Mouse (Mus musculus): ENCODE results near the gene Gm10197. TPM values are rescaled to one million over a fixed set of nuclear protein-coding genes. Genes with fewer than 3 reads are reported as not detected.

The Gm10197 gene
- total RNA-seq, 2 experiments from 2014 or later, result not detected

GRCm38 (mm10) chr19:53369469-53370043, 2.0 kb downstream of the Gm10197 start:
- Histone ChIP-seq H3K4me3 (no peak overlapping the region), H3K27ac (peak overlapping the region; percentile 37; the same call in 1 of the 2 replicates)
- intact Hi-C loops (cut with DNase I), result loop anchor here (1.0 to 5.0 kb wide), 3 partner anchors 59 to 362 kb away; partner anchors contain the start of gene Mxi1
- peak; percentile 76 to 87 for DNase-seq (ENCODE audit: extremely low spot score in 1 of 2, low spot score in 2 of 2)
- TF ChIP-seq CTCF (IDR thresholded peaks at IDR 0.05), result peak; percentile 95

- no peak for DNase-seq (ENCODE audit: extremely low spot score in 1 of 2, low spot score in 2 of 2)
- H3K27ac ChIP-seq, result peak overlapping the region; percentile 74; the same call in 1 of the 2 replicates
- peak; percentile 27; the same call in 1 of the 2 replicates for TF ChIP-seq CTCF (IDR thresholded peaks at IDR 0.05)
- intact Hi-C loops (cut with DNase I), result loop anchor here (5.0 kb wide), 1 partner anchor 360 kb away; no protein-coding TSS in a partner anchor
- no peak overlapping the region for H3K4me3 ChIP-seq
These were observed 4.7 kb downstream of the Gm10197 start for GRCm38 (mm10) chr19:53366881-53367280.

DNA sequence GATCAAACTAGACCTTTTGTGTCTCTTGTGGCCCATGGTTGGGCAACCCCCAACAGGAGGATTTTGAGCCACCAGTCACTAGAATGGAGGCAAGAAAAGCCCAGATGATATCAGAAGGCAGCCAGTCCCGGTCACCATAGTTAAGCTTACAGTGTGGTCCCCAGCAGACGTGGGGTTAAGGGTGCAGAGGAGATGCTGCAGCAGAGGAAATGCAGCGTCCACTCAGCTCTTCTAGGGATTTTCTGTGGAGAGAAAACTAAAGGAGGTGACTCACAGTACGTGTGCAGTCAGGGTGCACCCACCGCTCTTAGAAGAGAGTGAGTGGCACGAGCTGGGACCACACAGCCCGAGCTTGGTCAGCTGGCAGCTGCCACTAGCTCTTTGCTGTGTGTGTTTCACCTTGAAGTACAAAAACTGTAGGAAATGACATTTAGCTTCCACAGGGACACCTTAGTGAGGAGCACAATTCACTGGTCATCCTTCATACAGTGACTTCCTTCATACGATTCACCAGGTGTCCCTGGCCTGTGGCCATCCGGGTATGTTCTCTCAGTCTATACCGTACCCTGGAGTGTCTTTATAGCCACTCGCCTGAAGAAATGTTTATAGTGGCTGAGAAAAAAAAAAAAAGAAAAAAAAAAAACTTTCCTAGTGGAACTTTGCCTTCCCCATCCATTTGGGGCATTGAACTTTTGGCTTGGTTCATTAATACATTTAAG, 5.3 kb downstream of the Gm10197 start:
- intact Hi-C loops (cut with DNase I), result loop anchor here (5.0 kb wide), 1 partner anchor 359 kb away; no protein-coding TSS in a partner anchor
- Histone ChIP-seq H3K27ac (peak overlapping the region; percentile 74), H3K4me3 (no peak overlapping the region)
- no peak for DNase-seq (ENCODE audit: extremely low spot score in 1 of 2, low spot score in 2 of 2)
- TF ChIP-seq CTCF (IDR thresholded peaks at IDR 0.05), result no peak

- Histone ChIP-seq H3K4me3 (peak overlapping the region; percentile 2; the same call in 1 of the 2 replicates), H3K27ac (peak overlapping the region; percentile 74)
- intact Hi-C loops (cut with DNase I), result loop anchor here (1.0 to 5.0 kb wide), 4 partner anchors 12 to 358 kb away; no protein-coding TSS in a partner anchor
- no peak for TF ChIP-seq CTCF (IDR thresholded peaks at IDR 0.05)
- peak; percentile 54 to 58 for DNase-seq (ENCODE audit: extremely low spot score in 1 of 2, low spot score in 2 of 2)
These were observed 6.6 kb downstream of the Gm10197 start for GRCm38 (mm10) chr19:53364963-53365362.

- Histone ChIP-seq H3K27ac (peak overlapping the region; percentile 74), H3K4me3 (no peak overlapping the region)
- no peak for DNase-seq (ENCODE audit: extremely low spot score in 1 of 2, low spot score in 2 of 2)
- TF ChIP-seq CTCF (IDR thresholded peaks at IDR 0.05), result no peak
- intact Hi-C loops (cut with DNase I), result loop anchor here (2.0 kb wide), 2 partner anchors 36 to 222 kb away; no protein-coding TSS in a partner anchor
These were observed 7.0 kb downstream of the Gm10197 start for GRCm38 (mm10) chr19:53364551-53364950.

GRCm38 (mm10) chr19:53362967-53363366, 8.6 kb downstream of the Gm10197 start:
- intact Hi-C loops (cut with DNase I), result no loop called here
- DNase-seq (ENCODE audit: extremely low spot score in 1 of 2, low spot score in 2 of 2), result no peak
- Histone ChIP-seq H3K4me3 (no peak overlapping the region), H3K27ac (no peak overlapping the region; the same call in 1 of the 2 replicates)
- peak; percentile 48 for TF ChIP-seq CTCF (IDR thresholded peaks at IDR 0.05)

- intact Hi-C loops (cut with DNase I), result no loop called here
- no peak for DNase-seq (ENCODE audit: extremely low spot score in 1 of 2, low spot score in 2 of 2)
- no peak for TF ChIP-seq CTCF (IDR thresholded peaks at IDR 0.05)
- Histone ChIP-seq H3K4me3 (0 out of 2 replicates have a peak overlapping the region, but pooled peaks have one; percentile 3), H3K27ac (peak overlapping the region; percentile 87)
These were observed 11.2 kb downstream of the Gm10197 start for GRCm38 (mm10) chr19:53360265-53360958.

DNA sequence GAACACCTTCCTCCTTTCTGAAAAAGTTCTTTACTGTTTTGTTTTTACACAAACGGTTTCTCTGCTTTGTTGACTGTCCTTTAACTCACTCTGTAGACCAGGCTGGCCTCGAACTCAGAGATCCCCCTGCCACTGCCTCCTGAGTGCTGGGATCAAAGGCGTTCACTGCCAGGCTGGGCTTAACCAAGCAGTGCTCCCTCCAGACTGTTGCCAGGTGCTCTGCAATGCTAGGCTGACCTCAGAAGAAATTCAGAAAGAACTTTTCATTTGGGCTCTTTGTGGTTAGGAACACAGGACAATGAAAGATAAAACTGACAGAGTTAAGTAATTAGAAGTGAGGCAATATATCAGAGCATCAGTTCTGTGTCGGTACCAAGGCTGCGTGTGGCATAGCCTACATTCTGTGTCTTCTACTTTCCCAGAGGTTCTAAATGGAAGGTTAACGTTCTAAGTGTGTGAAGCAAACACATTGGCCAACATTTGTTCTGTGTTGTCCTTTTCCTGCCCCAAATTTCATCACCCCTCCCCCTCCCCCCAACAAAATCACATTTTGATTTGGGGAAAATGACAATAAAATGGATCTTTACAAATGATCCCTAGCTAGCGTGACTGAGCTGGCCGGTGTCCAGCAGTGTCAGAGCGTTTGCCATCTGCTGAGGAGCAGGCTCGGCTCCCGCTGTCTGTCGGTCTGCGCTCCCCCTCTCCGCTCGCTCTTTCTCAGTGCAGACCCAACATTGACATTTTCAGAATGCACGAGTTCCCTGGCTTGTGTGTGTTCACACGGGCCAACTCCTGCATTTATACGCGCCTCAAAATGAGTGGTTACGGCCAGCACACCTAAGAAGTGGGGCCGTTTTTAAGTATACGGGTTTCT, 12.2 kb downstream of the Gm10197 start:
- intact Hi-C loops (cut with DNase I), result no loop called here
- no peak for DNase-seq (ENCODE audit: extremely low spot score in 1 of 2, low spot score in 2 of 2)

DNA sequence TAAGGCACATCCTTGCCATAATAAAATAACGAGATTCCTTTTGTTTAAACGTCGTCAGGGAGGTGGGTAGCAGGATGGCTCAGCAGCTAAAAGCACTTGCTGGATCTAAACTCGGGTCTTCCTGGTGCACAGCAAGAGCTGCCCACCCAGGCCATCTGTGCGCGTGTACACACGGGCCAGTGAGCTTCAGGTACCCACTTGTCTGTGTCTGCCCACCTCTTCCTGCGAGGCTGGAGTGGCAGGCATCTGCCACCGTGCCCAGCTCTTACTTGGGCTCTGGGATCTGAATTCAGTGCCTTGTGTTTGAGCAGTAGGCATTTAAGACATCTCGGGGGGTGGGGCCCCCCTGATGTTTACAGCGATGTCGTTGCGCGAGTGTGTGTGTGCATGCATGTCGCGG, 16.5 kb downstream of the Gm10197 start:
- intact Hi-C loops (cut with DNase I), result loop anchor here (2.0 kb wide), 1 partner anchor 42 kb away; no protein-coding TSS in a partner anchor
- no peak for TF ChIP-seq CTCF (IDR thresholded peaks at IDR 0.05)
- H3K4me3 ChIP-seq, result no peak overlapping the region
- peak in 1 of 2 experiments; percentile 63 for DNase-seq (ENCODE audit: extremely low spot score in 1 of 2, low spot score in 2 of 2)
- peak overlapping the region; percentile 38 for H3K27ac ChIP-seq

More for the DNA sequence above, 12.2 kb downstream of the Gm10197 start:
- peak overlapping the region; percentile 87 for H3K27ac ChIP-seq
- 0 out of 2 replicates have a peak overlapping the region, but pooled peaks have one; percentile 3 for H3K4me3 ChIP-seq
- no peak for TF ChIP-seq CTCF (IDR thresholded peaks at IDR 0.05)

GRCm38 (mm10) chr19:53354271-53355000, 17.1 kb downstream of the Gm10197 start:
- DNase-seq (ENCODE audit: extremely low spot score in 1 of 2, low spot score in 2 of 2), result no peak
- H3K27ac ChIP-seq, result peak overlapping the region; percentile 22; the same call in 1 of the 2 replicates
- H3K4me3 ChIP-seq, result no peak overlapping the region
- intact Hi-C loops (cut with DNase I), result loop anchor here (2.0 kb wide), 1 partner anchor 42 kb away; no protein-coding TSS in a partner anchor
- TF ChIP-seq CTCF (IDR thresholded peaks at IDR 0.05), result no peak

Data from left cerebral cortex, adult 2 months (tissue).